Mouse (Mus musculus) embryonic fibroblast, embryonic 13.5 days (primary cell): ENCODE measurements around the gene Apobec3.

Source experiments
- CTCF ChIP-seq: IDR thresholded peaks from 2 replicates; pipeline ENCODE4 v1.5.1; 2011; ENCODE audit warnings: mild to moderate bottlenecking, control low read depth, low read length, moderate library complexity, borderline replicate concordance; ENCODE audit not compliant: insufficient read depth
- POLR2A ChIP-seq: IDR thresholded peaks from 2 replicates; pipeline ENCODE4 v1.6.1; 2011; ENCODE audit warnings: low read depth, mild to moderate bottlenecking, control low read depth, low read length, moderate library complexity

GRCm38 (mm10) chr15:79916150-79916549, 24.7 kb downstream of the Apobec3 start:
- no peak for TF ChIP-seq POLR2A
- TF ChIP-seq CTCF: no peak
